Mouse (Mus musculus) lung, adult 2 months (tissue): ENCODE data around the gene Rbfox2.

ENCODE experiments used
- CTCF ChIP-seq: fragments of 200-500 bp; IDR thresholded peaks from 2 replicates; pipeline ENCODE4 v1.5.1; 2011; ENCODE audit warnings: mild to moderate bottlenecking, low read length, control low read depth; ENCODE audit not compliant: insufficient read depth
- POLR2A ChIP-seq: fragments of 200-500 bp; IDR thresholded peaks from 2 replicates; pipeline ENCODE4 v1.6.1; 2011; ENCODE audit warnings: low read depth, mild to moderate bottlenecking, control low read depth, low read length, borderline replicate concordance; ENCODE audit errors: extremely low read depth

GRCm38 (mm10) chr15:77161382-77161781 lies 145.4 kb downstream of the Rbfox2 start:
- TF ChIP-seq POLR2A, result no peak
- no peak for TF ChIP-seq CTCF
